Mouse (Mus musculus) midbrain, postnatal 0 days (tissue): Measurements from ENCODE around the gene Zfp655. TPM values are rescaled to one million over a fixed set of nuclear protein-coding genes. Genes with fewer than 3 reads are reported as not detected.

Experiments used
- ATAC-seq: fragments of 200-750 bp; cut with Nextera tagmentation; 2 replicates; pipeline ENCODE4 v1.8.0; 2017; ENCODE audit warnings: moderate number of reproducible peaks, mild to moderate bottlenecking, moderate TSS enrichment, moderate library complexity; ENCODE audit not compliant: low FRiP score
- DNase-seq: peaks from one replicate; pipeline ENCODE4 v3.0.0-alpha.2; 2015; ENCODE audit warnings: low spot score
- H3K27ac ChIP-seq: fragments of 300-500 bp; sonication (generic); 2 replicates; pipeline ENCODE4 v1.5.1; 2014; ENCODE audit warnings: low read depth, mild to moderate bottlenecking, low read length, mixed read lengths
- H3K27me3 ChIP-seq: fragments of 300-500 bp; sonication (generic); 2 replicates; pipeline ENCODE4 v1.6.1; 2014; ENCODE audit warnings: low read length, control low read depth, mixed read lengths; ENCODE audit not compliant: insufficient read depth
- H3K36me3 ChIP-seq: fragments of 300-500 bp; sonication (generic); 2 replicates; pipeline ENCODE4 v1.6.1; 2014; ENCODE audit warnings: low read length, control low read depth, mixed read lengths; ENCODE audit not compliant: insufficient read depth
- H3K4me1 ChIP-seq: fragments of 300-500 bp; sonication (generic); 2 replicates; pipeline ENCODE4 v1.6.1; 2014; ENCODE audit warnings: mild to moderate bottlenecking, control low read depth, antibody characterized with exemption, low read length, mixed read lengths; ENCODE audit not compliant: insufficient read depth
- H3K4me2 ChIP-seq: fragments of 300-500 bp; sonication (generic); 2 replicates; pipeline ENCODE4 v1.6.1; 2014; ENCODE audit warnings: low read depth, mild to moderate bottlenecking, low read length, mixed read lengths; ENCODE audit not compliant: poor library complexity, severe bottlenecking
- H3K4me3 ChIP-seq: fragments of 300-500 bp; sonication (generic); 2 replicates; pipeline ENCODE4 v1.5.1; 2014; ENCODE audit warnings: low read depth, mild to moderate bottlenecking, low read length, moderate library complexity
- H3K9ac ChIP-seq: fragments of 300-500 bp; sonication (generic); replicated peaks from 2 replicates; pipeline ENCODE4 v1.6.1; 2014; ENCODE audit warnings: mild to moderate bottlenecking, low read length, moderate library complexity, mixed read lengths; ENCODE audit not compliant: poor library complexity, severe bottlenecking
- H3K9me3 ChIP-seq: fragments of 300-500 bp; sonication (generic); 2 replicates; pipeline ENCODE4 v1.6.1; 2016; ENCODE audit warnings: low read length, control low read depth
- CTCF ChIP-seq: IDR thresholded peaks from 2 replicates; pipeline ENCODE4 v1.5.1; 2016; ENCODE audit warnings: antibody characterized with exemption, mild to moderate bottlenecking
- WGBS: fragments of 180-500 bp; shearing (Covaris S2); extraction: QIAGEN DNeasy Blood & Tissue Kit; methylation state at CpG from one replicate; pipeline ENCODE4 v1.1.7; 2014; 5-methylcytosine and 5-hydroxymethylcytosine counted together
- polyA plus RNA-seq: library from polyadenylated mRNA; unstranded; fragments of >200 nt; fragmentation: Nextera tagmentation; extraction: Ambion mirVana; gene quantifications from 2 replicates; pipeline ENCODE4 v1.2.1, GENCODE M21; 2015
- total RNA-seq: library from RNA; depleted of rRNA; stranded (reverse); fragments of >200 nt; gene quantifications from 2 replicates; pipeline ENCODE4 v1.2.3, GENCODE M21; 2014

The Zfp655 gene
- total and polyA plus RNA-seq, 2 experiments from 2014 or later, result 24.0 to 25.6 TPM

- peaks cover 37% of the 10 kb centered on the region for H3K36me3 ChIP-seq
- no peaks in the 10 kb centered on the region for H3K27me3 ChIP-seq
- no peak for ATAC-seq
- H3K4me3 ChIP-seq, result no peak overlapping the region
- no peak overlapping the region for H3K27ac ChIP-seq
- H3K9ac ChIP-seq, result no peak overlapping the region
- H3K4me2 ChIP-seq, result no peak overlapping the region
- DNase-seq, result no peak
- 92% methylated on average over 3 of the region's 3 CpGs for WGBS
- no peak for TF ChIP-seq CTCF
- no peaks in the 10 kb centered on the region for H3K9me3 ChIP-seq
- H3K4me1 ChIP-seq, result no peaks in the 10 kb centered on the region
These were observed 18.0 kb upstream of the Zfp655 start for GRCm38 (mm10) chr5:145213505-145213904.

GRCm38 (mm10) chr5:145214679-145215078 lies 16.8 kb upstream of the Zfp655 start:
- TF ChIP-seq CTCF, result peak; percentile 34; the same call in 1 of the 2 replicates
- H3K27me3 ChIP-seq, result no peaks in the 10 kb centered on the region
- no peaks in the 10 kb centered on the region for H3K9me3 ChIP-seq
- peaks cover 43% of the 10 kb centered on the region for H3K36me3 ChIP-seq
- no peak for DNase-seq
- no peak for ATAC-seq
- 73% methylated on average over 4 of the region's 4 CpGs for WGBS
- H3K4me1 ChIP-seq, result no peaks in the 10 kb centered on the region
- H3K27ac ChIP-seq, result no peak overlapping the region
- no peak overlapping the region for H3K4me2 ChIP-seq
- H3K4me3 ChIP-seq, result no peak overlapping the region
- no peak overlapping the region for H3K9ac ChIP-seq

GRCm38 (mm10) chr5:145217746-145218145 lies 13.8 kb upstream of the Zfp655 start:
- 88% methylated on average over 6 of the region's 6 CpGs for WGBS
- Histone ChIP-seq H3K9me3 (no peaks in the 10 kb centered on the region), H3K4me1 (no peaks in the 10 kb centered on the region), H3K4me2 (no peak overlapping the region), H3K9ac (no peak overlapping the region), H3K27ac (no peak overlapping the region), H3K4me3 (no peak overlapping the region), H3K27me3 (no peaks in the 10 kb centered on the region), H3K36me3 (peaks cover 50% of the 10 kb centered on the region)
- no peak for TF ChIP-seq CTCF
- ATAC-seq (no peak), DNase-seq (no peak)

DNA sequence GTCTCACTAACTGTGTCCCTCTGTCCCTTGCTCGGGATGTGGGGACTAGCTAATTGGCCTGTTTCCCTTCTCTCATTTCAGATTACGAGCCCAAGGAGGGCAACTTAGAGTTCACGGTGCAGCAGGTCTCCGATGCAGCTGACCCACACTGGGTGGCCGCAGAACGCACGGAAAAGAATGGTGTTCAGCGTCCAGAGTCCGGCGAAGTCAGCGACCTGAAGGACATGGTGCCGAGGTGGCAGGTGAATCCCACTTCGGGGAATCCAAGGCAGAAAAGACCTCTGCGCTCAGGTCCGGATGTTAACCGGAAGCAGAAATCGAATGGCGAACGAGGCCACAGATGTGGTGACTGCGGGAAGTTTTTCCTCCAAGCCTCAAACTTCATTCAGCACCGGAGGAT lies 13.3 kb upstream of the Zfp655 start:
- H3K27ac ChIP-seq, result no peak overlapping the region
- no peak for ATAC-seq
- no peak overlapping the region for H3K4me3 ChIP-seq
- H3K9ac ChIP-seq, result no peak overlapping the region
- H3K27me3 ChIP-seq, result no peaks in the 10 kb centered on the region
- DNase-seq, result no peak
- no peak for TF ChIP-seq CTCF
- H3K9me3 ChIP-seq, result no peaks in the 10 kb centered on the region
- 97% methylated on average over 21 of the region's 21 CpGs for WGBS
- H3K36me3 ChIP-seq, result peaks cover 49% of the 10 kb centered on the region
- H3K4me1 ChIP-seq, result no peaks in the 10 kb centered on the region
- no peak overlapping the region for H3K4me2 ChIP-seq

GRCm38 (mm10) chr5:145218671-145219070 lies 12.8 kb upstream of the Zfp655 start:
- no peak for TF ChIP-seq CTCF
- no peaks in the 10 kb centered on the region for H3K4me1 ChIP-seq
- H3K27ac ChIP-seq, result no peak overlapping the region
- H3K4me3 ChIP-seq, result no peak overlapping the region
- DNase-seq (no peak), ATAC-seq (no peak)
- H3K27me3 ChIP-seq, result no peaks in the 10 kb centered on the region
- H3K36me3 ChIP-seq, result peaks cover 47% of the 10 kb centered on the region
- WGBS, result 95% methylated on average over 20 of the region's 20 CpGs
- no peaks in the 10 kb centered on the region for H3K9me3 ChIP-seq
- no peak overlapping the region for H3K9ac ChIP-seq
- no peak overlapping the region for H3K4me2 ChIP-seq

DNA sequence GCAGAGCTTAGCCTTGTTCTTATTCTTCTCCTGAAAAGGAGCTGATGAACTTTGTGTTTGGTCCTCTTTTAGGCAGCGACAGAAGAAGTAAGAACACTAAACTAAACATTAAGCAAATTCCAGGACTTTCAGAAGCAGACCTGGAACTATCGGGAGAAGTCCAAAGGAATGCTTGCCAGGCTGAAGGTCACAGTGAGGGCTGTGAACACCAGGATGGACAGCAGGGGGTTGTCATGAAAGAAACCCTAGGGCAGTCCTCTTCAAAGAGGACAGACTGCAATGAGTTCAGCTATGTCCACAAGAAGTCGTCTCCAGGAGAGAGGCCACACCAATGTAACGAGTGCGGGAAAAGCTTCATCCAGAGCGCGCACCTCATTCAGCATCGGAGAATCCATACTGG lies 11.5 kb upstream of the Zfp655 start:
- no peaks in the 10 kb centered on the region for H3K4me1 ChIP-seq
- H3K9ac ChIP-seq, result no peak overlapping the region
- no peak for DNase-seq
- no peak overlapping the region for H3K4me2 ChIP-seq
- no peak for TF ChIP-seq CTCF
- WGBS, result 96% methylated on average over 8 of the region's 8 CpGs
- H3K36me3 ChIP-seq, result peaks cover 43% of the 10 kb centered on the region
- no peak for ATAC-seq
- H3K27ac ChIP-seq, result no peak overlapping the region
- no peaks in the 10 kb centered on the region for H3K27me3 ChIP-seq
- no peak overlapping the region for H3K4me3 ChIP-seq
- no peaks in the 10 kb centered on the region for H3K9me3 ChIP-seq

DNA sequence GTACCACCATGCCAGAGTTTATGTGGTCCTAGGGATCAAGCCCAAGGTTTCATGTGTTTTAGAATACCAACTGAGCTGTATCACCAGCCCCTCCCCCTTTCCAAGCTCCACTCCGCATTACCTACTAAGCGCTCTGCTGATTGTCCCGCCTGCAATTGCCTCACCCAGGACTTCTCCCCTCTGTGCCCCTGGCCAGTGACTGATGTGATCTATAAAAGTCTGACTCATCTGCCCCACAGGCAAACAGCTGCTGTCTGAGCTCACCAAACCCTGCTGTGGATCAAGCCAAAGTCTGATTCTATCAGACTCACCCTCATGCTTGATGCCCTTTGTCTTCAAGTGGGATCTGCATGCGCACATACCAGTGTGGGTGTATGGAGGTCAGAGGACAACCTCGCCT lies 8.7 kb upstream of the Zfp655 start:
- H3K4me1 ChIP-seq, result no peaks in the 10 kb centered on the region
- H3K27ac ChIP-seq, result no peak overlapping the region
- WGBS, result 87% methylated on average over 5 of the region's 5 CpGs
- no peak overlapping the region for H3K4me3 ChIP-seq
- peaks cover 38% of the 10 kb centered on the region for H3K36me3 ChIP-seq
- no peak for ATAC-seq
- no peak for DNase-seq
- no peaks in the 10 kb centered on the region for H3K9me3 ChIP-seq
- no peaks in the 10 kb centered on the region for H3K27me3 ChIP-seq
- H3K9ac ChIP-seq, result no peak overlapping the region
- no peak for TF ChIP-seq CTCF
- no peak overlapping the region for H3K4me2 ChIP-seq
